Mouse (Mus musculus): ENCODE results near the gene Brdt. TPM values are rescaled to one million over a fixed set of nuclear protein-coding genes. Genes with fewer than 3 reads are reported as not detected.

Brdt gene
- polyA plus RNA-seq (2015; fragmentation: Nextera tagmentation; extraction: Ambion mirVana) = 2.2 and 2.4 TPM in 2 replicates

DNA sequence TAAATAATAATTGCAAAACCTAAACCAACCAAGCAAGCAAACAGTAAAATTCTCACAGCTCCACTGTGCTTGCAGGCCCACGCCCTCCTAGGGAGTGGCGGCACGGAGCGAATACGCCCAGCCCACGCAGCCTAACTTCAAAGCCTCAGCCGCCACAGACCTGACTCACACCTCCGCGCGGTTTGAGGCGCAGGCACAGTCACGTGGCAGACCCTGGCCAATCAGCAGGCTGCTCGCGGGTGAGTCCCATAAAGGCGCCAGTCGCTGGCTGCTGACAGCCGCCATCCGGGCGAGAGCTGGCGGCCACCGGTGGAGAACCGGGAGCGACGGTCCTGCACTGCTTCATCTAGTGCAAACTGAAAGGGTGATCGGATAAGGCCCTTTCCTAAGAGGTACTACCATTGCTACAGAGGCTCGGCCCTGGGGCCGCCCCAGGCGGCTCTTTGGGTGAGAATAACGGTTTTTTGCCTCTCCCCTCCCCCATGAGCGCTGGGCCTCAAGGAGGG, at the start of gene Brdt:
Brdt (plus strand) TSS at position 244 of the 506 bp plus-strand sequence.
- H3K9me3 ChIP-seq (replicated peaks; ENCODE audit: control insufficient read depth, low read length) = no peaks in the 10 kb centered on the region
- no peak within 1 kb of the TSS for H3K4me2 ChIP-seq (ENCODE audit: low read depth, low read length)
- ATAC-seq (ENCODE audit: insufficient read depth, low FRiP score) = no peak
- no peak within 1 kb of the TSS for H3K4me3 ChIP-seq (replicated peaks; ENCODE audit: low read length)
- H3K9ac ChIP-seq (ENCODE audit: low read length) = no peak within 1 kb of the TSS
- no peak within 1 kb of the TSS for H3K27ac ChIP-seq (ENCODE audit: low read length)
- no peaks in the 10 kb centered on the region for H3K4me1 ChIP-seq (ENCODE audit: control insufficient read depth, insufficient read depth, low read length)
- H3K27me3 ChIP-seq (ENCODE audit: control insufficient read depth, insufficient read depth, low read length) = no peaks in the 10 kb centered on the region
- no peaks in the 10 kb centered on the region for H3K36me3 ChIP-seq (ENCODE audit: control insufficient read depth, insufficient read depth, low read length)
- 89% methylated on average over 30 of the region's 30 CpGs for WGBS

DNA sequence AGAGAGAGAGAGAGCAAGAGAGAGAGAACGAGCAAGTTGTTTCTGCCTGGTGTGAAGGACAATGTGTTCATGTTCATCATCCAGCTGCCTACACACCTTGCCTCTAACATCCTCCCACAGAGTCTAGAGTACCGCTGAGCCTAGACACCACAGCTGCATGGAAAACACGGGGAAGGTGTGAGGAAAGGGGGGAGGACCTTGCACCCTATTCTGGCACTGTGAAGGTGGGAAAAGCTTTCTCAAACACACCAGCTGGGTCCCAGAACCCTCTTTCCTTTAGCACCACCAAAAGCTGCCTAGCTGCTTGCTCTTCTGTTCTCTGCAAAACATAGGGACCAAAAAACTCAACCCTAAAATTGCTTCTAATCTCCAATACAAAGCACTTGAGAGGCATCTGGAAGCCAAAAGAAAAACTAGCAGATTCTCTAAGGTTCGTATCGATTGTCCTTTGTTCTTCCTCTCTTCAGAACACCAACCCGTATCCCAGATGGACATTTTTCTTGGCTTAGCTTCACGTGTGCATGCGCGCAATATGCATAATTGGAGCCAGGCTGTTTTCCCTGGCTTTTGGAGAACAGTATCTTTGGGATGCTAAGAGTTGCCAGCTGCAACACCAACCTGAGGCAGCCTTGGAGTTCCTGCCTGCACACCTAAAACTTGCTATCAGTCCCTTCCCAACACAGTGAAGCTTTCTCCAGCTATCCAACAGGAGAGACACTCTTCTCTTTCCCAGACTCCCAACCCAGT, 48.2 kb upstream of the Brdt start:
- Histone ChIP-seq H3K4me3 (replicated peaks; ENCODE audit: low read length) (no peak overlapping the region), H3K9ac (ENCODE audit: low read length) (no peak overlapping the region), H3K9me3 (replicated peaks; ENCODE audit: control insufficient read depth, low read length) (no peaks in the 10 kb centered on the region), H3K27ac (ENCODE audit: low read length) (no peak overlapping the region), H3K4me1 (ENCODE audit: control insufficient read depth, insufficient read depth, low read length) (peaks cover 12% of the 10 kb centered on the region; the same call in 1 of the 2 replicates), H3K36me3 (ENCODE audit: control insufficient read depth, insufficient read depth, low read length) (no peaks in the 10 kb centered on the region), H3K4me2 (ENCODE audit: low read depth, low read length) (no peak overlapping the region), H3K27me3 (ENCODE audit: control insufficient read depth, insufficient read depth, low read length) (no peaks in the 10 kb centered on the region)
- WGBS = 76% methylated on average over 9 of the region's 9 CpGs
- no peak for ATAC-seq (ENCODE audit: insufficient read depth, low FRiP score)

DNA sequence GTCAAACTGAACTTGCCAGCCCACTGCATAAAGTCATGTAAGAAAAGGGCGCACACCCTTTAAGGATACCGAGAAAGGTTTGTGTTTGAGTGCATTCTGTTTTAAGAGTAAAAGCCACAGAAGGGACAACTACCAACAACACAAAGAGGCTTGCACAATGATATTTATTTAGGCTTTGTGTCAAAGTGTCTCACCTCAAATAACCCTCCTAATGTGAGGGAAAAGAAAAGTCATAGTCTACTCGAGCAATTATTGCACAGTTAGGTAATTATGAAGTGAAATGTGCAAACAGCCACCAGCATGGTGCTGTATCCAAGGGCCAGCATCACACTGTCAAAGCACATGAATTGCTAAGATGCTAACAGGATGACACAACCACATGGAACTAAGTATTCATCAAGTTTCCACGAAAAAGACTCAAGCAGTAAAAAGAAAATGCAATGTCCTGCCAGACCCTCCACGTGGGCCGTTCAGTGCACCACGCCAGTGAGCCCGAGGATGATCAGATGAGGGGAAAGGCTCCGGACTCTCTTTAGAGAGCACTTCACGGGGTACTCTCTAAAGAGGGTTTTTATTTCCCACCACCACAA, 46.9 kb upstream of the Brdt start:
- Histone ChIP-seq H3K27ac (ENCODE audit: low read length) (no peak overlapping the region), H3K27me3 (ENCODE audit: control insufficient read depth, insufficient read depth, low read length) (no peaks in the 10 kb centered on the region), H3K4me3 (replicated peaks; ENCODE audit: low read length) (no peak overlapping the region), H3K4me2 (ENCODE audit: low read depth, low read length) (no peak overlapping the region), H3K9ac (ENCODE audit: low read length) (no peak overlapping the region), H3K4me1 (ENCODE audit: control insufficient read depth, insufficient read depth, low read length) (peaks cover 12% of the 10 kb centered on the region; the same call in 1 of the 2 replicates), H3K36me3 (ENCODE audit: control insufficient read depth, insufficient read depth, low read length) (no peaks in the 10 kb centered on the region), H3K9me3 (replicated peaks; ENCODE audit: control insufficient read depth, low read length) (no peaks in the 10 kb centered on the region)
- 66% methylated on average over 10 of the region's 10 CpGs for WGBS
- ATAC-seq (ENCODE audit: insufficient read depth, low FRiP score) = no peak

DNA sequence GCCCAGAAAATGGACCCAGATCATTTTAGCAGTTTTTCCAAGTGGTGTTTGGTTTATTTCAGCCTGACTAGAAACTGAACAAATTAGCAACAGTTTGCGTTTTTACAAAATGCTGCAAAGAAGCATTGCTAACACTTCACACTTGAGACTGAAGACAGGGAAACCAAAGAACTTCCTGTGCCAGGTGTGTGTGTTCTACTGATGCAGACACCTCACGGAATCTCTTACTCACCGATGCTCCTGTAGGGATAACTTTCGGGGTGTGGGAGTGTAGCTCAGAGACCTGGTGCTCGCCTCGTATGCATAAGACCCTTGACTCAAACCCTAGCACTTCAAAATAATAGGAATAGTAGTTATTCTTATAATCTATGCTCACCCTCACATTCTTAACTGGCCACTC, 45.4 kb upstream of the Brdt start:
- H3K9me3 ChIP-seq (replicated peaks; ENCODE audit: control insufficient read depth, low read length) = no peaks in the 10 kb centered on the region
- H3K36me3 ChIP-seq (ENCODE audit: control insufficient read depth, insufficient read depth, low read length) = no peaks in the 10 kb centered on the region
- whole genome bisulfite sequencing = 74% methylated on average over 6 of the region's 6 CpGs
- H3K27ac ChIP-seq (ENCODE audit: low read length) = no peak overlapping the region
- no peak overlapping the region for H3K9ac ChIP-seq (ENCODE audit: low read length)
- H3K4me2 ChIP-seq (ENCODE audit: low read depth, low read length) = peak overlapping the region; percentile 11; the same call in 1 of the 2 replicates
- no peaks in the 10 kb centered on the region for H3K27me3 ChIP-seq (ENCODE audit: control insufficient read depth, insufficient read depth, low read length)
- H3K4me1 ChIP-seq (ENCODE audit: control insufficient read depth, insufficient read depth, low read length) = peaks cover 12% of the 10 kb centered on the region; the same call in 1 of the 2 replicates
- no peak overlapping the region for H3K4me3 ChIP-seq (replicated peaks; ENCODE audit: low read length)
- no peak for ATAC-seq (ENCODE audit: insufficient read depth, low FRiP score)

DNA sequence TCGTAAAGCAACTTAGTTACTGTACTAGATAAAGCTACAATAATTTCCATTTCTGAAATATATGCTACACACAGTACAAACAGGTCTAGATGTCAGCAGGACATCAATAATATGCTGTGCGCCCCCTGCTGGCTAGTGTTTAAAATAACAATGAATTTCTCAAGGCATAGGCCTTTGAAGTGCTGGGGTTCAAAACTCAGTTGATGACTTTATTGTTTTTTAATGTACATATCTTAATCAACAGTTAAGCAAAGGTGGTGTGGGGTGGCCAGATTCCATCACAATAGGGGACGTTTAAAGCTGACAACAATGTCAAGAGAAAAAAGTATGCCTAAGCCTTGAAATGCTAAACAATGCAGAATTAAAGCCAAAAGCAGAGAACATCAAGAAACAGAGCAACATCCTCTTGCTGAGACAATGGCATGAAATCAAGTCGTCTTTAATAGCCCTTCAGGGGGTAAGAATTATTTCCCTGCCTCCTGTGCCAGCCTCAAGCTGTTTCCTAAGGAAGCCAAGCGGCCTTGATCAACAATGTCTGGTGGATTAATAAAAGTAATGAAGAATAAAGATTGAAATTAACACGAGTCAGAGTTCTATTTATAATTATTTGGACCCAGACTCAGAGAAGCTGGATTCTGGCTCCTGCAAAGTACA, 43.6 kb upstream of the Brdt start:
- H3K9ac ChIP-seq (ENCODE audit: low read length) = peak overlapping the region; percentile 59
- peak overlapping the region; percentile 73 for H3K4me3 ChIP-seq (replicated peaks; ENCODE audit: low read length)
- peaks cover 12% of the 10 kb centered on the region; the same call in 1 of the 2 replicates for H3K4me1 ChIP-seq (ENCODE audit: control insufficient read depth, insufficient read depth, low read length)
- H3K9me3 ChIP-seq (replicated peaks; ENCODE audit: control insufficient read depth, low read length) = no peaks in the 10 kb centered on the region
- WGBS = 29% methylated on average over 6 of the region's 6 CpGs
- peak overlapping the region; percentile 65 for H3K4me2 ChIP-seq (ENCODE audit: low read depth, low read length)
- H3K27me3 ChIP-seq (ENCODE audit: control insufficient read depth, insufficient read depth, low read length) = no peaks in the 10 kb centered on the region
- H3K36me3 ChIP-seq (ENCODE audit: control insufficient read depth, insufficient read depth, low read length) = no peaks in the 10 kb centered on the region
- no peak for ATAC-seq (ENCODE audit: insufficient read depth, low FRiP score)
- no peak overlapping the region for H3K27ac ChIP-seq (ENCODE audit: low read length)

DNA sequence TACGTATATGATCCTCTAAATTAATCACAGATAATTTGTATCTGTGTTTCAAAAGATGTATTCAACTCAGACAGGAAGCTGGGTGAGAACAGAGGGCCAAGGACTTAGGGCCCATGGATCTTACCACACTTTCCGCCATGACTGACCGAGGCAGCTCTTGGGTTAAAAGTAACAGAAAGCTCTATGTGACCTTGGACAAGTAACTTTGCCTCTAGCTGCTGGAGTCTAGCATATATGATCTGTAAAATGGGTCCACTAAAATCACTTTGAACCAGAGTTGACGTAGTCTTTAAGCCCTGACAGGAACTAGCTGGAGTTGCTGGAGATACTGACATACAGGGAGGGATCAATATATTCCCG, 43.1 kb upstream of the Brdt start:
- peak overlapping the region; percentile 38 for H3K27ac ChIP-seq (ENCODE audit: low read length)

DNA sequence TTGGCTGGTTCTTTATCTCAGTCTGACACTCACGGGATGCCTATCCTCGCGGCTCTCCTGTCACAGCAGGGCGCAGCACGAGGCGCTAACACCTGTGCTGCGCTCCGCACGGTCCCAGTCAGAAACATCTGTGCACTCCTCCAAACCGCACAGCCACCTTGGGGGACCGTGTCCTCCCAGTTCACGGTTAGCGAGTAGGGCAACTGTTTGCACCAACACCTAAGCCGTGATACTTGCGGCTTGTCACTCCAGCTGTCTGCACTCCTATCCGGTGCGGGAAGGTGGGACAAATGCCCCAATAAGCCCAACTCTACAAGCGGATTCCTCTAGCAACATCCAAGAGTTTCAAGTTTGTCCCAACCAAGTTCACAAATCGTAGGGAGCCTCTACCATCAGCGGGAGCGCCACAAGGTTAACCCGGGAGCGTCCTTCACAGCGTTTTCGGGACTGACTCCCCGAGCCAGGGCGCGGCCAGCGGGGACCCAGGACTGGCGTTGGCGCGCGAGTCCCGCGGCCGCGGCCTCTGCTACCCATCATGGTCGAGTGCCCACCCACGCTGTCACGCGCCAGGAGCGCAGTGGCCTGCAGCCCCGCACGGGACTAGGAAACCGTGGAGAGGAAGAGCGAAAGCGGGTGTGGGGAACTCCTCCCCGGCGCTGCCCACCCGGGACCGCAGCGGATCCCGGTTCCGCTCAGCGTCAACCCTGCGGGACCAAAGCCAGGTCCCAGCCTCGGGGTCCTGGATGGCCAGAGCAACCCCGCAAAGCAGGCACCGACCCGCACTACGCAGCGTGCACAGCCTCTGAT, 42.3 kb upstream of the Brdt start:
- H3K9ac ChIP-seq (ENCODE audit: low read length) = peak overlapping the region; percentile 89
- peak overlapping the region; percentile 73 for H3K4me3 ChIP-seq (replicated peaks; ENCODE audit: low read length)
- H3K4me2 ChIP-seq (ENCODE audit: low read depth, low read length) = peak overlapping the region; percentile 65
- H3K9me3 ChIP-seq (replicated peaks; ENCODE audit: control insufficient read depth, low read length) = no peaks in the 10 kb centered on the region
- H3K4me1 ChIP-seq (ENCODE audit: control insufficient read depth, insufficient read depth, low read length) = peaks cover 12% of the 10 kb centered on the region; the same call in 1 of the 2 replicates
- WGBS = under 1% methylated on average over 62 of the region's 62 CpGs
- H3K27me3 ChIP-seq (ENCODE audit: control insufficient read depth, insufficient read depth, low read length) = no peaks in the 10 kb centered on the region
- ATAC-seq (ENCODE audit: insufficient read depth, low FRiP score) = no peak
- no peaks in the 10 kb centered on the region for H3K36me3 ChIP-seq (ENCODE audit: control insufficient read depth, insufficient read depth, low read length)
- peak overlapping the region; percentile 93 for H3K27ac ChIP-seq (ENCODE audit: low read length)

More for the DNA sequence above, 43.1 kb upstream of the Brdt start:
- Histone ChIP-seq H3K9me3 (replicated peaks; ENCODE audit: control insufficient read depth, low read length) (no peaks in the 10 kb centered on the region), H3K4me1 (ENCODE audit: control insufficient read depth, insufficient read depth, low read length) (peaks cover 12% of the 10 kb centered on the region; the same call in 1 of the 2 replicates), H3K4me3 (replicated peaks; ENCODE audit: low read length) (peak overlapping the region; percentile 73), H3K36me3 (ENCODE audit: control insufficient read depth, insufficient read depth, low read length) (no peaks in the 10 kb centered on the region), H3K4me2 (ENCODE audit: low read depth, low read length) (peak overlapping the region; percentile 65), H3K9ac (ENCODE audit: low read length) (peak overlapping the region; percentile 89), H3K27me3 (ENCODE audit: control insufficient read depth, insufficient read depth, low read length) (no peaks in the 10 kb centered on the region)
- no peak for ATAC-seq (ENCODE audit: insufficient read depth, low FRiP score)
- WGBS = 52% methylated on average over 5 of the region's 5 CpGs

DNA sequence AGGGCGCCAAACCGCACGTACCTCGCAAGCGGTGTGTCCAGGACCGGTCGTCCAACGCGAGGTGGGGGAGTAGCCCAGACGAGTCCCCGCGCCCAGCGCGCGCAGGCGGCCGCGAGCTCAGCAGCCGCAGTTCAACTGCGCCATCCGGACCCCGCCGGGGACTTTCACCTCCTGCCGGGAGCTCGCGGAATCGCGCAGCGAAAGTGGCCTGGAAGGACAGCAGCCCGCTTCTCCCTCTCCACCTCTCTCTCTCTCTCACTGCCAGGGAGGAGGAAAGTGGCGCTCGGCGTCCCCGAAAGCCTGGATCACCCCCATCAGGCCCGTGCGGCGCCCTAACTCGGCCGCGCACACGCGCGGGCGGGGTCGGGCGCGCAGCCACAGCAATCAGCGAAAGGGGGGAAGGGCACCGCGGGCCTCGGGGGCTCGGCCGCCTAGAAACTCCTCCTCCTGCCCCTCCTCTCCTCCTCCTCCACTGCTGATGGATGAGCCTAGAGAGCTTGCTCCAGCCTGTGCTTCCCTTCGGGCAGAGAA, 41.7 kb upstream of the Brdt start, which contains the start of gene Tgfbr3:
Tgfbr3 (minus strand) TSS at position 396 of the 531 bp plus-strand sequence.
- H3K9ac ChIP-seq (ENCODE audit: low read length) = peak within 1 kb of the TSS; percentile 89
- no peaks in the 10 kb centered on the region for H3K27me3 ChIP-seq (ENCODE audit: control insufficient read depth, insufficient read depth, low read length)
- peak within 1 kb of the TSS; percentile 73 for H3K4me3 ChIP-seq (replicated peaks; ENCODE audit: low read length)
- H3K4me1 ChIP-seq (ENCODE audit: control insufficient read depth, insufficient read depth, low read length) = peaks cover 5% of the 10 kb centered on the region; the same call in 1 of the 2 replicates
- peak within 1 kb of the TSS; percentile 65 for H3K4me2 ChIP-seq (ENCODE audit: low read depth, low read length)
- no peaks in the 10 kb centered on the region for H3K36me3 ChIP-seq (ENCODE audit: control insufficient read depth, insufficient read depth, low read length)
- no peaks in the 10 kb centered on the region for H3K9me3 ChIP-seq (replicated peaks; ENCODE audit: control insufficient read depth, low read length)
- under 1% methylated on average over 53 of the region's 54 CpGs for whole genome bisulfite sequencing
- H3K27ac ChIP-seq (ENCODE audit: low read length) = peak within 1 kb of the TSS; percentile 93
- ATAC-seq (ENCODE audit: insufficient read depth, low FRiP score) = peak; percentile 95

Measured in stomach, embryonic 16.5 days (tissue).